Mouse (Mus musculus): ENCODE results near the gene Ctnnbl1. TPM values are rescaled to one million over a fixed set of nuclear protein-coding genes. Genes with fewer than 3 reads are reported as not detected.

Ctnnbl1 gene
- total RNA-seq (2022) = 10 to 100 TPM; 24.6 to 28.4 (median 27.7) TPM

- DNase-seq (ENCODE audit: low spot score in 2 of 2) = peak; percentile 99 to 100
Measured at GRCm38 (mm10) chr2:157736854-157737850, at the start of gene Ctnnbl1. TSS of gene Ctnnbl1 (plus strand) at chr2:157737401.

- DNase-seq (ENCODE audit: low spot score in 2 of 2) = no peak
Measured at GRCm38 (mm10) chr2:157687506-157687905, 49.7 kb upstream of the Ctnnbl1 start.

GRCm38 (mm10) chr2:157691266-157692105 is 45.7 kb upstream of the Ctnnbl1 start:
- DNase-seq (ENCODE audit: low spot score in 2 of 2) = no peak

GRCm38 (mm10) chr2:157692365-157692932 is 44.8 kb upstream of the Ctnnbl1 start:
- DNase-seq (ENCODE audit: low spot score in 2 of 2) = no peak

GRCm38 (mm10) chr2:157693576-157693975 is 43.6 kb upstream of the Ctnnbl1 start:
- DNase-seq (ENCODE audit: low spot score in 2 of 2) = no peak

- DNase-seq (ENCODE audit: low spot score in 2 of 2) = peak in 1 of 2 experiments; percentile 60
Measured at GRCm38 (mm10) chr2:157696297-157696731, 40.9 kb upstream of the Ctnnbl1 start.

- no peak for DNase-seq (ENCODE audit: low spot score in 2 of 2)
Measured at GRCm38 (mm10) chr2:157703155-157703554, 34.0 kb upstream of the Ctnnbl1 start.

- no peak for DNase-seq (ENCODE audit: low spot score in 2 of 2)
Measured at GRCm38 (mm10) chr2:157704991-157705776, 32.0 kb upstream of the Ctnnbl1 start.

- DNase-seq (ENCODE audit: low spot score in 2 of 2) = no peak
Measured at GRCm38 (mm10) chr2:157705777-157706158, 31.4 kb upstream of the Ctnnbl1 start.

GRCm38 (mm10) chr2:157707191-157707923 is 29.8 kb upstream of the Ctnnbl1 start:
- no peak for DNase-seq (ENCODE audit: low spot score in 2 of 2)

- DNase-seq (ENCODE audit: low spot score in 2 of 2) = no peak
Measured at GRCm38 (mm10) chr2:157712677-157713076, 24.5 kb upstream of the Ctnnbl1 start.

- no peak for DNase-seq (ENCODE audit: low spot score in 2 of 2)
Measured at GRCm38 (mm10) chr2:157715586-157716191, 21.5 kb upstream of the Ctnnbl1 start.

- no peak for DNase-seq (ENCODE audit: low spot score in 2 of 2)
Measured at GRCm38 (mm10) chr2:157718441-157718840, 18.8 kb upstream of the Ctnnbl1 start.

- DNase-seq (ENCODE audit: low spot score in 2 of 2) = no peak
Measured at GRCm38 (mm10) chr2:157723883-157724573, 13.2 kb upstream of the Ctnnbl1 start.

- DNase-seq (ENCODE audit: low spot score in 2 of 2) = no peak
Measured at GRCm38 (mm10) chr2:157724574-157724914, 12.7 kb upstream of the Ctnnbl1 start.

GRCm38 (mm10) chr2:157744619-157745018 is 7.4 kb downstream of the Ctnnbl1 start:
- no peak for DNase-seq (ENCODE audit: low spot score in 2 of 2)

- no peak for DNase-seq (ENCODE audit: low spot score in 2 of 2)
Measured at GRCm38 (mm10) chr2:157745735-157746134, 8.5 kb downstream of the Ctnnbl1 start.

- no peak for DNase-seq (ENCODE audit: low spot score in 2 of 2)
Measured at GRCm38 (mm10) chr2:157746558-157746957, 9.4 kb downstream of the Ctnnbl1 start.

GRCm38 (mm10) chr2:157747989-157748388 is 10.8 kb downstream of the Ctnnbl1 start:
- DNase-seq (ENCODE audit: low spot score in 2 of 2) = no peak

Measured in left cerebral cortex, adult 8-10 months (tissue).